Mouse (Mus musculus) embryonic facial prominence, embryonic 10.5 days (tissue): ENCODE results near the gene Cwh43. TPM values are rescaled to one million over a fixed set of nuclear protein-coding genes. Genes with fewer than 3 reads are reported as not detected.

Experiments
- DNase-seq: peaks from one replicate; pipeline ENCODE4 v3.0.0-alpha.2; 2017; ENCODE audit warnings: low spot score
- H3K27ac ChIP-seq: fragments of 300-500 bp; sonication (generic); replicated peaks from 2 replicates; pipeline ENCODE4 v1.5.1; 2016; ENCODE audit warnings: mild to moderate bottlenecking
- H3K27me3 ChIP-seq: fragments of 300-500 bp; sonication (generic); replicated peaks from 2 replicates; pipeline ENCODE4 v1.6.1; 2016; ENCODE audit warnings: low read depth, mild to moderate bottlenecking; ENCODE audit not compliant: poor library complexity, severe bottlenecking
- H3K36me3 ChIP-seq: fragments of 300-500 bp; sonication (generic); replicated peaks from 2 replicates; pipeline ENCODE4 v1.6.1; 2016; ENCODE audit warnings: mild to moderate bottlenecking, moderate library complexity
- H3K4me1 ChIP-seq: fragments of 300-500 bp; sonication (generic); 2 replicates; pipeline ENCODE4 v1.6.1; 2016
- H3K4me3 ChIP-seq: fragments of 300-500 bp; sonication (generic); 2 replicates; pipeline ENCODE4 v1.5.1; 2016; ENCODE audit warnings: mild to moderate bottlenecking, moderate library complexity
- H3K9me3 ChIP-seq: fragments of 300-500 bp; sonication (generic); 2 replicates; pipeline ENCODE4 v1.6.1; 2016; ENCODE audit warnings: mild to moderate bottlenecking
- WGBS: fragments of 180-500 bp; shearing (Covaris S2); methylation state at CpG from one replicate; pipeline ENCODE4 v1.1.7; 2016; 5-methylcytosine and 5-hydroxymethylcytosine counted together
- polyA plus RNA-seq: library from polyadenylated mRNA; unstranded; fragments of >200 nt; fragmentation: Nextera tagmentation; extraction: Ambion mirVana; gene quantifications from 2 replicates; pipeline ENCODE4 v1.2.1, GENCODE M21; 2016

Cwh43 gene
- not detected in 2 replicates for polyA plus RNA-seq

DNA sequence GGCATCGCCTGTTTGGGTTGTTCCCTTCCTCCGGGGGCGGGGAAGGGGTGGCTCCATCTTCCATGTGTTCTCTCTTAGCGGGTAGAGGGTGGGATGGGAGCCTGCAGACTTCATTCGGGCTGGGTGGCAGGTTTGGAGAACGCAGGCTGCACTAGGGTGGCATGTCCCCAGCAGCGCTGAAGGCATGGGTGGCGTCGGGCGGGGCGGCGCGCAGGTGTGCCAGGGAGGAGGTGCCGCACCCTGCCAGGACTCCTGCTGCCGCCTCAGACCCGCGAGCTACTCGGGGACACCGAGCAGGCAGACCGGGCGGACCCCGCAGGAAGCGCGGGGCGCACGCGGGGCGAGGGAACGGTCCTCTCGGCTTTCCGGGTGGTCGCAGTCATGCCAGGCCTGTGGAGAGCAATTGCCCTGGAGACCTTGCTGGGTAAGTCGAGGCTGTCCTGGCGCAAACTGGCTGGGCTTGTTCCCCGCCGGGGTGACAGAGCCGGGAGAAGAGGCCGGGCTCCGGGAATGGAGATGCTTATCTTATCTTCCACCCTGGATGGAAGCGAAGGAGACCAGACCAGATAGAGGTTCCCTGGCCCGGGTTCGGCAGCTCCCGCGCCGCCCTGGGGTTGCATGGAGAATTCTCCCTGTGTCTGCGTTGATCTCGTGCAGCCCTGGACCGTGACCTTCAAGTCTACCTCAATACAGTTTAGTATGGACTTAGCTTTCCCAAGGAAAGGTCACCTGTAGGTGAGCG lies at the start of gene Cwh43:
Gene Cwh43 (plus strand): TSS at position 95 of the 742 bp plus-strand sequence.
- no peaks in the 10 kb centered on the region for H3K9me3 ChIP-seq
- peaks cover 56% of the 10 kb centered on the region for H3K27me3 ChIP-seq
- H3K4me3 ChIP-seq = peak within 1 kb of the TSS; percentile 58
- peak; percentile 44 for DNase-seq
- WGBS = 3% methylated on average over 49 of the region's 49 CpGs
- H3K36me3 ChIP-seq = no peaks in the 10 kb centered on the region
- H3K27ac ChIP-seq = no peak within 1 kb of the TSS
- peaks cover 12% of the 10 kb centered on the region for H3K4me1 ChIP-seq

DNA sequence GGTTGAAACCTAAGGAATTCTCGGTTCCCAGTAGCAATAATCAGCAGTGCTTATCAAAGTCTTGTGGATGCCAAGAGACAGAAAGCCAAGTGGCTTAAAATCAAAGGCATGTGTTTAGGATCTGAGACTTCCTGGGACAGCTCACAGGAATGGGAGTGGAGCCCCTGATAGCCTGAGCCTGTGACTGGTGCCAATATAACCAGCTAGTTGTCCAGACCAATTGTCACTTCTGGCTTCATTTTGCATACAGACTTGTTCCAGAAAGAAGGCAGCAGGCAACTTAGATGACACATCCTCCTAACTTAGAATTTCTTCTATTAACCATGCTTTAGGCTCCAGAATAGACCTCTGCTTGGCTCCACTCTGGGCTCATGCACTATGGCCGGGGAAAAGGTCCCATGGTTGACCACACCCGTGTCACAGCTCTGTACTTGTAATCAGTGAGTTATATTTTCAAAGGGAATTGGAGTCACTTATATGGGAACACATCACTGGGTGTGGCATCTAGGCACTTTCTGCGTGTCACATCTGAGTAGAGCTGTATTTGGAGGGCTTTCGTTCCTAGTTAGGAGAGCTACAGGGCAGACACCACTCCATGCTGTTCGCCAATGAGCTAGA lies 46.6 kb upstream of the Cwh43 start:
- H3K27me3 ChIP-seq = peaks cover 11% of the 10 kb centered on the region
- no peak for DNase-seq
- H3K9me3 ChIP-seq = no peaks in the 10 kb centered on the region
- peaks cover 9% of the 10 kb centered on the region for H3K4me1 ChIP-seq
- 78% methylated on average over 6 of the region's 6 CpGs for WGBS
- H3K36me3 ChIP-seq = no peaks in the 10 kb centered on the region
- 0 out of 2 replicates have a peak overlapping the region, but pooled peaks have one; percentile 36 for H3K4me3 ChIP-seq
- no peak overlapping the region for H3K27ac ChIP-seq

DNA sequence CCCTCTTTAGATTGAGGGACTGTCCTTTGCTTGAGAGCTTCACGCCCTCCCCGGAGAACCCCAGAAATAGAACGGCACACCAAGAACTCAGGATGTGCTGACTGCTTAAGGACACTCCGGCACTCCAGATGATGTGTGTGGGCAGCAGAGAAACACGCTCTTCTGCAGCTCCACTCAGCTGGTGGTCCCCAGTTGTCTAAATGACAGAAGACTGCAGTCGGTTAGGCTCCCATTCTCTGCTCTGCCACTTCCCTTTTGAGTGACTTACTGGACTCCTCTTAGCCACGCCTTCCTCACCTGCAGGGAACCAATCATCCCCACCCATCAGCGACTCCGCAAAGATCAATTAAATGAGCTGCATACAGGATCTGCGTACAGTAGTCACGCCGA lies 46.1 kb upstream of the Cwh43 start:
- Histone ChIP-seq H3K4me3 (peak overlapping the region; percentile 36), H3K4me1 (peaks cover 7% of the 10 kb centered on the region), H3K36me3 (no peaks in the 10 kb centered on the region), H3K27ac (no peak overlapping the region), H3K9me3 (no peaks in the 10 kb centered on the region), H3K27me3 (peaks cover 11% of the 10 kb centered on the region)
- 36% methylated on average over 12 of the region's 12 CpGs for WGBS
- no peak for DNase-seq

DNA sequence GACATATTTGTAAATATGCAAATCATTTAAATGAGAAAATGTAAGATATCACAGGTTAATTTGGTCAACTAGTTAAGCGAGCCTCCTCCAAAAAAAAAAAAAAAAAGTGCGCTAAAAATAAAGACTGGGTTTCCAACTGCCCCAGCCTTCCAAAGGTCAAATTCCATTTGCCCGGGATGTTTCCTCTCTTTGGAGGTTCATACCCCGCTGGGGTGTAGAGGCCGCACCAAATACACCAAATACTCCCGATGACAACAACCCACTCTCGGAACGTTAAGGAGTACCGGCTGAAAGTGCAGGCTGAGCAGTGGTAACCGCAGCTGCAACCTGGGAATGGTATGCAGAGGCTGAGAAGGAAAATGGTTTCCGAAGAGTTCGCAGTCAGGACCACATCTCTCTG lies 45.6 kb upstream of the Cwh43 start:
- no peaks in the 10 kb centered on the region for H3K9me3 ChIP-seq
- peaks cover 11% of the 10 kb centered on the region for H3K27me3 ChIP-seq
- 23% methylated on average over 12 of the region's 12 CpGs for WGBS
- H3K4me1 ChIP-seq = peaks cover 7% of the 10 kb centered on the region
- DNase-seq = no peak
- peak overlapping the region; percentile 36 for H3K4me3 ChIP-seq
- H3K27ac ChIP-seq = no peak overlapping the region
- H3K36me3 ChIP-seq = no peaks in the 10 kb centered on the region

DNA sequence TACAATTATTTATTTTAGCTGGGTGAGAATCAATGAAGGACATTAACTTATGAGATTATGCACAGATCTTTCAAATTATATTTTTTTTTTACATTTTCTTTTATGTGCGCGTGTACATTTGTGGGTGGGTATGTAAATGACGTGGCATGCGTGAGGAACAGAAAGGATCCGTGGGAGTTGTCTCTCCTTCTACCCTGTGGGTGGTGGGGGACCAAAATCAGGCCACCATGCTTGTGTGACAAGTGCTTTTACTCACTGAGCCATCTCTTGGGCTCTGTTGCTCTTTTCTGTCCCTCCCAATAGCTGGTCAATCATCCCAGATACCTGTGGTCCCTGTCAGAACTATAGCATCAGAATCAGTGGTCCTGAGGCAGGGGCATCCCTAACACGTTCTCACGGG lies 43.5 kb upstream of the Cwh43 start:
- H3K4me1 ChIP-seq = peaks cover 7% of the 10 kb centered on the region
- H3K9me3 ChIP-seq = no peaks in the 10 kb centered on the region
- H3K4me3 ChIP-seq = no peak overlapping the region
- no peaks in the 10 kb centered on the region for H3K36me3 ChIP-seq
- no peak overlapping the region for H3K27ac ChIP-seq
- 88% methylated on average over 7 of the region's 7 CpGs for WGBS
- DNase-seq = no peak
- peaks cover 8% of the 10 kb centered on the region for H3K27me3 ChIP-seq

DNA sequence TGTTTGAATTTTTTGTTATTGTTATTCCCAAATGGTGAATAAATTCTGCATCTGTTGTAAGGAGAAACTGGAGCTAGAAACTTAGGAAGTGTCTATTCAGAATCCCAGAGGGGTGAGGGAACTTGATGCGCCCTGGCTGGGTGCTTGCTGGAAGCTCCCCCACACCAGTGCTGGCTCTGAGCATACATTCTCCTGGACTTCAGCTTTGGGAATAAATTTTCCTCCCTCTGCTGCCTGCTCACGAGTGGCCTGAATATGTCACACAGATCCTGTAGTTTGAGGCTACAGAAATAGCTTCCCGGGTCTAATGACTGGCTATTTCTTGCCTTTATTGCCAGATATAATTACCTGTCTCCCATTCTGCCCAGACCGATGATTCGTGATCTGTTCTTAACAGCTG lies 43.1 kb upstream of the Cwh43 start:
- DNase-seq = no peak
- peaks cover 8% of the 10 kb centered on the region for H3K27me3 ChIP-seq
- no peaks in the 10 kb centered on the region for H3K9me3 ChIP-seq
- H3K27ac ChIP-seq = no peak overlapping the region
- H3K4me1 ChIP-seq = peaks cover 7% of the 10 kb centered on the region
- H3K4me3 ChIP-seq = no peak overlapping the region
- no peaks in the 10 kb centered on the region for H3K36me3 ChIP-seq
- 89% methylated on average over 5 of the region's 5 CpGs for WGBS

DNA sequence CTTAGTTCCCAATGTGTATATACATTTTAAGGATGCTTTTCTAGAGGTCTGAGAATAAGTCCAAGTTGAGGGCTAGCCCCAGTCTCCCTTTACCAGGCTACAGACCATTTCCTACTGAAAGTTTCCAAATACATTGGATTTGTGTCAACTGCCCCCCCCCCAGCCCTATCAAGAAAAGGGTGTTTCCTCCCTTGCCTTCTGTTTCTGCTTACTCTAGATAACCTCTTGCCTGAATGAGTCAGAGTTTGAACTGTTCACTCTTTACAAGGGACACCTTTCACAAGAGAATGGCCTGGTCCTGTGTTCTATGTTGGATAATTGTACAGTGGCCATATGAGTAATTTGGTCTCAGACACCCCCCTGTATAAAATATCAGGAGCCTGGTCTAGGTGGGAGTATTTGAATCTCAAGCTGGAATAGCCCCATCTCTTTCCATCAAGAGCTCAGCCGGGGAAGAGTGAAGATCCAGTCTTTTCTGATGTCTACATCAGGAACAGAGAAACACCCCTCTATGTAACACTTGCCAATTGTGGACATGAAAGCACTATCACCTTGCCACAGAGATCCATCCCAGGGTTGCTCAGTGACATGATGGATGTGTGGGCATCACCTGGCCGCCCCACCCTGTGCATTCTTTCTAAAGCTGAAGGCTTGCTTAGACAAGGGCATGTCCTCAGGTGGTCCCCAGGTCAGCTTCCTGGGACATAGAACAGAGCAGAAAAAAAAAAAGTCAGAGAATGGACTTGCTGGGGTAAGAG lies 41.6 kb upstream of the Cwh43 start:
- H3K27ac ChIP-seq = no peak overlapping the region
- no peaks in the 10 kb centered on the region for H3K9me3 ChIP-seq
- peaks cover 7% of the 10 kb centered on the region for H3K4me1 ChIP-seq
- no peak overlapping the region for H3K4me3 ChIP-seq
- no peak for DNase-seq
- WGBS = 92% methylated on average over 2 of the region's 2 CpGs
- H3K36me3 ChIP-seq = no peaks in the 10 kb centered on the region
- H3K27me3 ChIP-seq = peaks cover 3% of the 10 kb centered on the region

DNA sequence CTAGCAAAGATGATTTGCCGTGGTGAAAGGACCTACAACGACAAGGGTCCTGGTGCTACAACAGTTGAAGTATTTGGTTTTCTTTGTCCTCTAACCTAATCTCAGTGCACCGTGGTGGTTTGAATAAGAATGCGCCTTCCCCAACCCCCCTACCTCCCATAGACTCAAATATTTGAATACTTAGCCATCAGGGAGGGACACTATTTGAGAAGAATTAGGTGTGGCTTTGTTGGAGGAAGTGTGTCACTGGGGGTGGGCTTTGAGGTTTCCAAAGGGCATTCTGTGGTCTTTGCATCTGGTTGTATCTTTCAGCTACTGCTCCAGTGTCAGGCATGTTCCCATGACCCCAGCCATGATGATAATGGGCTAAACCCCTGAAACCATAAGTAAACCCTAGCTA lies 38.0 kb upstream of the Cwh43 start:
- WGBS = 79% methylated on average over 4 of the region's 4 CpGs
- DNase-seq = no peak
- H3K27ac ChIP-seq = no peak overlapping the region

DNA sequence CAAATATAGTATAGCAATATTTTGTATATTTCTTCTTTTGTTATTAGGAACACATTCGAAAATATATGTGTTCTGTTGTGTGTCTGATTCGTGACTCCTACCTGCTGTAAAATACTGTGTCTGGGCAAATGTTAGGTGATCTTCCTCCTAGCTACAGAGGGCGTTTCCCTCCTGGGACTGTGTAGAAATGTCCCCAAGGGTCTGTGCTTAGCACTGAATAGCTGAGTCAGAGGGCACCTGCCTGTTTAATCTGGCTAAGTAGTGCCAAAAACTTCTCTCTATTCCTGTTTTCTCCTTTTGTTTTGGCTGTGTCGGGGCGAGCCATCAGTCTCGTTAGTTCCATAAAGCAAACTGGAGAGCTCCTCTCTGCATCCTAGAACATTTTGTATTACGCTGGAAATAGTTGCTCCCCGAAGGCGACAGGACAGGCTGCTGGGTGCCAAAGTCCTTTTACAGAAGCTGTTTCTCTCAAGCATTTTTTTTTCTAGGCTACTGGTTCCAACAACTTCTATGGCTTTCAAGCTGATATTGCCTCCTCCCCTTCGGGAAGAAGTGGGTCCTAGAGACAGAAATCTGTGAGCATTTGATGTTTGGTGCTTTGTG lies 36.9 kb upstream of the Cwh43 start:
- Histone ChIP-seq H3K27me3 (no peaks in the 10 kb centered on the region), H3K4me3 (no peak overlapping the region), H3K4me1 (peaks cover 16% of the 10 kb centered on the region), H3K9me3 (no peaks in the 10 kb centered on the region), H3K36me3 (no peaks in the 10 kb centered on the region), H3K27ac (no peak overlapping the region)
- DNase-seq = no peak
- 81% methylated on average over 10 of the region's 10 CpGs for WGBS

More for the DNA sequence above, 38.0 kb upstream of the Cwh43 start:
- no peaks in the 10 kb centered on the region for H3K9me3 ChIP-seq
- H3K27me3 ChIP-seq = no peaks in the 10 kb centered on the region
- H3K4me3 ChIP-seq = no peak overlapping the region
- H3K4me1 ChIP-seq = peaks cover 11% of the 10 kb centered on the region
- no peaks in the 10 kb centered on the region for H3K36me3 ChIP-seq

DNA sequence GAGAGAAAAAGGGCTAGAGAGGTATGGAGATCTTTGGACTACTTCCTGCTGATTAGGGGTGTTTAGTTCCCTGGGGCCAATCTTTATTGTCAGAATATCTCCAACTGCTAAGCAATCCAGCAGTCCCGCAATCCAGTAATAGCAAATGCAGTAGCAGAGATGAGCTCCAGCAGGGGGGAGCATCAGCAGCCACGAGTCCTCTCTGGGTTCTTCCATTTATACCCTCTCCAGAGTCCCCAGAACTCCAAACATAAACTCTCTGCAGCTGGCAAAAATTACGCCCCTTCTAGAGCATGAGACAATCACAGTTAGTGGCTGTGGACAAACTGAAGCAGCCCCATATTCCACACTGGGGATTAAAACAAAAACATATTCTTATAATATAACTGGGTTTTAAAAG lies 36.1 kb upstream of the Cwh43 start:
- no peaks in the 10 kb centered on the region for H3K9me3 ChIP-seq
- no peak for DNase-seq
- peaks cover 16% of the 10 kb centered on the region for H3K4me1 ChIP-seq
- H3K4me3 ChIP-seq = no peak overlapping the region
- no peaks in the 10 kb centered on the region for H3K27me3 ChIP-seq
- 62% methylated on average over 3 of the region's 3 CpGs for WGBS
- no peak overlapping the region for H3K27ac ChIP-seq
- H3K36me3 ChIP-seq = no peaks in the 10 kb centered on the region

DNA sequence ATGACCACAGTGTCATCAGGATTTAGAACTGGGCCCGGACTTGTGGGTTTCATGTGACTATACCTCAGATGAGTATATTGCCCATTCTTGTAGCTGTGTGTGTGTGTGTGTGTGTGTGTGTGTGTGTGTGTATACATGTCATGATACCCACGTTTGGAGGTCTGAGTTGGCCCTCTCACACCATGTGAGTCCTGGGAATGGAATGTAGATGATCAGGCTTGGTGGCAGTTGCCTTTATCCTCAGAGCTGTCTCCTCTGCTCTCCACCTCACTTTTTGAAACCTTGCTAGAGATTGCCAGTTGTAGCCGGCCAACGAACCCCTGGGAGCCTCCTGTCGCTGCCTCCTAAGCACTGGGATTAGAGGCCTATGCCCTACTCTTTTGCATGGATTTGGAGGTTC lies 33.3 kb upstream of the Cwh43 start:
- DNase-seq = no peak
- peaks cover 22% of the 10 kb centered on the region for H3K4me1 ChIP-seq
- H3K27me3 ChIP-seq = no peaks in the 10 kb centered on the region
- no peaks in the 10 kb centered on the region for H3K36me3 ChIP-seq
- H3K27ac ChIP-seq = no peak overlapping the region
- no peak overlapping the region for H3K4me3 ChIP-seq
- 76% methylated on average over 5 of the region's 5 CpGs for WGBS
- H3K9me3 ChIP-seq = no peaks in the 10 kb centered on the region

DNA sequence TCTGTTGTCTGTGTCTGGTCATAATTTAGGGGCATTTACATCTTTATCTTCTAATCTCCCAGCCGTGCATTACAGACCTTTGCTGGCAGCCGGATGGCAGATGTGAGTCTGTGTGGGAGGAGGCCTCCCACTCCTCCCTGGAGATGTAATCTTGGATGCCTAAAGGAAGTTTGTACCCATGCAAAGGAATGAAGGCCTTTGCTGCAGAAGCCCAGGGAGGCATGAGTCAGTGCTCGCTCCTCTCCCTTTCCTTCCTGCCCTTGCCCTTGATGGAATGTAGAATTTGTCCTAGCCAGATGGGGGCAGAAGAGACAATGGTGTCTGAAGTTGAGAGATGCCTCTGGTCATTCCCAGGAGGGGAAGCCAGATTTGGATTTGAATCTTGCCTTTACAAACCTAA lies 32.7 kb upstream of the Cwh43 start:
- no peaks in the 10 kb centered on the region for H3K36me3 ChIP-seq
- DNase-seq = no peak
- WGBS = 47% methylated on average over 3 of the region's 3 CpGs
- H3K27me3 ChIP-seq = no peaks in the 10 kb centered on the region
- H3K9me3 ChIP-seq = no peaks in the 10 kb centered on the region
- H3K4me1 ChIP-seq = peaks cover 22% of the 10 kb centered on the region
- no peak overlapping the region for H3K4me3 ChIP-seq
- no peak overlapping the region for H3K27ac ChIP-seq
